Mouse (Mus musculus) bone marrow macrophage, adult 2 months (primary cell): Measurements from ENCODE around the gene Ndufa4l2.

Experiments used
- CTCF ChIP-seq: IDR thresholded peaks from 2 replicates; pipeline ENCODE4 v1.5.1; 2012; ENCODE audit warnings: low read depth, mild to moderate bottlenecking, low read length, moderate library complexity
- POLR2A ChIP-seq: IDR thresholded peaks from 2 replicates; pipeline ENCODE4 v1.6.1; 2012; ENCODE audit warnings: mild to moderate bottlenecking, low read depth, low read length, borderline replicate concordance

DNA sequence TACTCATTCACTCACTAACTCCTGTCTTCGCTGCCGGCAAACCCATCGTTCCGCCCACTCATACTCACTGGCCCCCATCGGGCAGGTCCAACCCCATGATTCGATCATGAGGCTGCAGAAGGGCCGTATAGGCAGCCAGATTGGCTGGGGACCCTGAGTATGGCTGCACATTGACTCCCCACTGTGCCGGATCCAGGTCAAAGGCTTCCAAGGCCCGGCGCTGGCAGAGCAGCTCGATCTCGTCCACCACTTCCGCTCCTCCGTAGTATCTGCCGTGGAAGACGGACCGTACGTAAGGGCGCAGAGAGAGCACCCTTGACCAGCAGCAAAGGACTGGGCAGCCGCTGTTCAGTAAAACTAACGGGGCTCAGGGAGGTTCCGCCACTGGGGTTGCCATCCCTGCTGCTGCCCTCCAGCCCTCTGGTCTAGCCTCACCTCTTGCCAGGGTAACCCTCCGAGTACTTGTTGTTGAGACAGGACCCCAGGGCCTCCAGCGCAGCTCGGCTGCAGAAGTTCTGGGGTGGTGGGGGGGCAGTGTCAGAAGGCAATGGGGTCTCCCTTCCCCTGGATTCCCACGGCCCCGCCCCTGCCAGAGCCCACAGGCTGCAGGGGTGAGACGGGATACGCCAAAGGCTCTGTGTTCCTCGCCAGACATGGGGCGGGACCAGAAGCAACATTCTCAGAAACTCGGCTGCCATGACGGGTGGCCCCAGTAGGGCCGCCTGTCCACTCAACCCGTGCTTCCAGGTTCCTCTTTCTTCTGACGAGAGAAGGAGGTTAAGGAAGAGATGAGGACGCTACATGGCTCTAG, 5.3 kb downstream of the Ndufa4l2 start:
- TF ChIP-seq CTCF: no peak
- no peak for TF ChIP-seq POLR2A
